Mouse (Mus musculus) heart, adult 18-20 months (tissue): ENCODE results near the gene Celf1. TPM values are rescaled to one million over a fixed set of nuclear protein-coding genes. Genes with fewer than 3 reads are reported as not detected.

Source experiments
- DNase-seq, 2 experiments: peaks; one replicate each; pipeline ENCODE4 v3.0.0; 2021 to 2022; ENCODE audit warnings: mixed read lengths in 1 of 2
- total RNA-seq, 2 experiments: library from RNA; stranded (reverse); gene quantifications; 2 replicates each; pipeline ENCODE4 v1.2.3; 2021

Celf1 gene
- total RNA-seq, 2 experiments from 2014 or later: 70.7 to 74.4 TPM

DNA sequence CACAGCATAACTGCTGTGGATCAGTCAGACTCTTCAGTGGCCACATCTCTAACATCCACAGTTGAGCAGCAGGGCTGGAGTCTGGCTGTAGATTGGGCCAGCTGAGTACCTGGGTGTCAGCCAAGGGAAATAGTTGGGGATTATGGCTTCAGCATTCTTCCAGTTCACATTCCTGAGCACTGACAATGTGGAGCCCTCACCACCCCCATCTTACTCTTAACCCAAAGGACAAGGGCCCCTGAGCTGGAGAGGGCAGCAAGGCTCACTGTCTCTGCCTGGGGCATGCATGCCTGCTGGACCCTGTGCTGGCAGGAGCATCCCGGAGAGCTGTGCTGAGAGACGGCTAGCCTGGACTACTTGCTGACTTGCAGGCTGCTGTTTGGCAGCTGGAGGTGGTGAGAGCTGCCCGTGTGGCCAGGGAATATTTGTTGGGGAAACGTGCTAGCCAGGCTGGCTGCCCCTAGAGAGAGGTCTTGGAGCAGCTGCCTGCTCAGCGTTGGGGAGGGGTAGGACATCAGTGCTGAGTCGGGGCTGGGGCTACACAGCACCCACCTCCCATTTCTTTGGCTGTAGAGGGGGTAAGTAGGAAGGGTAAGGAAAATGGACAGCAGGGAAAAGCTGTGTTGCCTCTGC, 121.8 kb downstream of the Celf1 start:
- DNase-seq: peak; percentile 67 to 75

DNA sequence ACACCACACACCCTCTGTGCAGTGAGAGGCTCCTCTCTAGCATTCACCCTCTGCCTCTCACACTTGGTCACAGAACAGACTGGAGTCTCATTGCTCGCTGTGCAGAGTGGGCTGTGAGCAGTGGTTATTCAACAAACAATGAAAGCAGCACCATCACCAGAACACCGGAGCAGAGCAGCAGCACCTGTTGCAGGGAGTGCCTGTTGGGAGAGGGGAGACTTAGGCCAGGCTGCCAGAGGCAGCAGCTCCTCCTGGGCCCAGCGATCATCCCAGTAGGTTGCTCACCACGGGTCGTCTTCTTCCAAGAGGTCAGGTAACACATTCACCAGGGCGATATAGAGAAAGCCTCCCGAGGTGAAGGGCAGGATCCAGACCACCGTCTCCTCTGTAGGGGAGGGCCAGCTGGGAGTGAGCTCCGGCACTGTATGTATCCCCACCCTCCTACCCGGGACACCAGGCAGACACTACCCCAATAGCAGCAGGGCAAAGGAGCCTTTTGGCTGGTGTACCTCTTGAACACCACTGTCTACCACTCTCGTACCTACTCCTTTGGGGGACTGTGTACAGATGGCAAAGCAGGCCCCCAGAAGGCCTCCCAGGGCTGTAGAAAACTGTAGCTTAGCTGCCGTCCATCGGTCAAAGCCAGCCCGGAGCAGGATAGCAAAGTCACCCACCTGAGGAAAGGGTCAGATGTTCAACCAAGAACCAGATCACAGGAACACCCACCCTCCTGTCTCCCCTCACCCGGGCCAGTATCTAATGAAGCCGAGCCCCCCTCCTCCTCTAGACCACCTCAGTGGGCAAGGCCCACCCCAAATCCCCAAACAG, 122.8 kb downstream of the Celf1 start:
- DNase-seq: no peak

DNA sequence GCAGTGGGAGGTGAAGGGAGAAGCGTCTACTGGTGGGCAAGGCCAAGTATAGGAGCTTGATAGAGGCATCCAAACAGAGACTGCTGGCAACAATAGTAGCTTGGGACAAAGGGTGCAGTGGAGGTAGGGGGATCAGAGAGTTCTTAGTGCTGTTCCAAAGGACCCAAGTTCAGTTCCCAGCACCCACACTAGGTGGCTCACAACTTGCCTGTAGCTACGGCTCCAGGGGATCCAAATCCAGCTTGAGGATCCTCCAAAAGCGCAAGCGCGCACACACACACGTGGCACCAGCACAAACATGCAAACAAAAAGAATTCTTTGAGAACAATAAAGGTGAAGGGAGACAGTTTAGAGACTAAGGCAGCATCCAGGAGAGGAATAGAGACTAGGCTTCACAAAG, 124.0 kb downstream of the Celf1 start:
- DNase-seq: no peak

GRCm38 (mm10) chr2:91065544-91065943, 125.4 kb downstream of the Celf1 start:
- peak; percentile 48 to 60 for DNase-seq

GRCm38 (mm10) chr2:91066455-91066854, 126.3 kb downstream of the Celf1 start:
- DNase-seq: no peak

- DNase-seq: no peak
Measured at GRCm38 (mm10) chr2:91068162-91068871, 128.1 kb downstream of the Celf1 start.

DNA sequence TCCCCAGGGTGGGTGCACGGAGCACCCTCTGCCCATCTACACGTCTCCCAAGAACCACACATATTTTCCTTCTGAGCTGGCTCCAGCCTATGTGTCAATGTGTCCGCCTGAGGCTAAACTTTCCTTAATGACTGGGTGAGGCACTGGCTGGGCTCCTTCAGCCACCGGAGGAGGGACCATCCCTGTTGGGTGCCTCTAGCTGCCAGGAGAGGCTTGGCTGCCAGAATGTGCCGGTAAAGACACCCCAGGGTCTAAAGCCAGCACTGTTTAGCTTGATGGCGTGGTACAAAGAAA, 128.6 kb downstream of the Celf1 start:
- DNase-seq: no peak

Other genes with a start within 250 kb of the Celf1 start
- gene Fnbp4, start 195.0 kb upstream of the Celf1 start, total RNA-seq: 10 to 100 TPM in 1 of 2 experiments, 1 to 10 TPM in 1; 8.2 to 13.9 TPM
- 1 to 10 TPM; 1.1 to 1.4 TPM for gene Agbl2, start 157.7 kb upstream of the Celf1 start, total RNA-seq
- gene Mtch2, start 93.2 kb upstream of the Celf1 start, total RNA-seq: 100 to 1,000 TPM; 203 to 215 TPM
- 1 to 10 TPM; 3.5 to 3.7 TPM for gene C1qtnf4, start 54.5 kb upstream of the Celf1 start, total RNA-seq
- 10 to 100 TPM; 18.3 to 26.0 TPM for gene Kbtbd4, start 35.6 kb upstream of the Celf1 start, total RNA-seq
- 1,000 to 10,000 TPM in 1 of 2 experiments, 100 to 1,000 TPM in 1; 874 to 1,007 TPM for gene Ndufs3, start 35.6 kb upstream of the Celf1 start, total RNA-seq
- gene Rapsn, start 95.2 kb downstream of the Celf1 start, total RNA-seq: 10 to 100 TPM; 17.6 to 18.5 TPM
- 100 to 1,000 TPM; 231 to 257 TPM for gene Psmc3, start 113.6 kb downstream of the Celf1 start, total RNA-seq
- gene Slc39a13, start 130.0 kb downstream of the Celf1 start, total RNA-seq: 10 to 100 TPM; 20.0 to 26.2 TPM
- 1 to 10 TPM; 4.0 to 5.0 TPM for gene Spi1, start 142.0 kb downstream of the Celf1 start, total RNA-seq
- gene Mybpc3, start 177.8 kb downstream of the Celf1 start, total RNA-seq: 1,000 to 10,000 TPM; 1,572 to 1,905 TPM
- gene Madd, start 243.5 kb downstream of the Celf1 start, total RNA-seq: 1 to 10 TPM; 6.0 to 6.1 TPM